Mouse (Mus musculus) heart, embryonic 12.5 days (tissue): ENCODE measurements around the gene Gpd1. TPM values are rescaled to one million over a fixed set of nuclear protein-coding genes. Genes with fewer than 3 reads are reported as not detected.
A peak's percentile ranks its signal among the peaks of the same experiment; 100 is the strongest.

Source experiments
- ATAC-seq: fragments of 200-750 bp; cut with Nextera tagmentation; 2 replicates; pipeline ENCODE4 v1.8.0; 2017; ENCODE audit warnings: moderate TSS enrichment, moderate library complexity; ENCODE audit not compliant: insufficient number of reproducible peaks, low FRiP score
- H3K27ac ChIP-seq: fragments of 300-500 bp; sonication (generic); 2 replicates; pipeline ENCODE4 v1.5.1; 2016; ENCODE audit warnings: mild to moderate bottlenecking, moderate library complexity; ENCODE audit not compliant: poor library complexity, severe bottlenecking
- H3K27me3 ChIP-seq: fragments of 300-500 bp; sonication (generic); replicated peaks from 2 replicates; pipeline ENCODE4 v1.6.1; 2016; ENCODE audit warnings: mild to moderate bottlenecking, moderate library complexity
- H3K36me3 ChIP-seq: fragments of 300-500 bp; sonication (generic); 2 replicates; pipeline ENCODE4 v1.6.1; 2016; ENCODE audit warnings: mild to moderate bottlenecking, moderate library complexity
- H3K4me1 ChIP-seq: fragments of 300-500 bp; sonication (generic); replicated peaks from 2 replicates; pipeline ENCODE4 v1.6.1; 2016; ENCODE audit warnings: mild to moderate bottlenecking
- H3K4me2 ChIP-seq: fragments of 300-500 bp; sonication (generic); 2 replicates; pipeline ENCODE4 v1.6.1; 2016; ENCODE audit warnings: mild to moderate bottlenecking, moderate library complexity
- H3K4me3 ChIP-seq: fragments of 300-500 bp; sonication (generic); 2 replicates; pipeline ENCODE4 v1.5.1; 2016; ENCODE audit warnings: mild to moderate bottlenecking
- H3K9ac ChIP-seq: fragments of 300-500 bp; sonication (generic); 2 replicates; pipeline ENCODE4 v1.6.1; 2016; ENCODE audit warnings: mild to moderate bottlenecking, moderate library complexity
- H3K9me3 ChIP-seq: fragments of 300-500 bp; sonication (generic); replicated peaks from 2 replicates; pipeline ENCODE4 v1.6.1; 2016; ENCODE audit warnings: mild to moderate bottlenecking, moderate library complexity
- WGBS: fragments of 180-500 bp; shearing (Covaris S2); methylation state at CpG from one replicate; pipeline ENCODE4 v1.1.7; 2016; 5-methylcytosine and 5-hydroxymethylcytosine counted together
- polyA plus RNA-seq: library from polyadenylated mRNA; unstranded; fragments of >200 nt; fragmentation: Nextera tagmentation; extraction: Ambion mirVana; gene quantifications from 2 replicates; pipeline ENCODE4 v1.2.1, GENCODE M21; 2016

Gpd1 gene
- polyA plus RNA-seq, 1 experiment from 2014 or later: 0.77 TPM

DNA sequence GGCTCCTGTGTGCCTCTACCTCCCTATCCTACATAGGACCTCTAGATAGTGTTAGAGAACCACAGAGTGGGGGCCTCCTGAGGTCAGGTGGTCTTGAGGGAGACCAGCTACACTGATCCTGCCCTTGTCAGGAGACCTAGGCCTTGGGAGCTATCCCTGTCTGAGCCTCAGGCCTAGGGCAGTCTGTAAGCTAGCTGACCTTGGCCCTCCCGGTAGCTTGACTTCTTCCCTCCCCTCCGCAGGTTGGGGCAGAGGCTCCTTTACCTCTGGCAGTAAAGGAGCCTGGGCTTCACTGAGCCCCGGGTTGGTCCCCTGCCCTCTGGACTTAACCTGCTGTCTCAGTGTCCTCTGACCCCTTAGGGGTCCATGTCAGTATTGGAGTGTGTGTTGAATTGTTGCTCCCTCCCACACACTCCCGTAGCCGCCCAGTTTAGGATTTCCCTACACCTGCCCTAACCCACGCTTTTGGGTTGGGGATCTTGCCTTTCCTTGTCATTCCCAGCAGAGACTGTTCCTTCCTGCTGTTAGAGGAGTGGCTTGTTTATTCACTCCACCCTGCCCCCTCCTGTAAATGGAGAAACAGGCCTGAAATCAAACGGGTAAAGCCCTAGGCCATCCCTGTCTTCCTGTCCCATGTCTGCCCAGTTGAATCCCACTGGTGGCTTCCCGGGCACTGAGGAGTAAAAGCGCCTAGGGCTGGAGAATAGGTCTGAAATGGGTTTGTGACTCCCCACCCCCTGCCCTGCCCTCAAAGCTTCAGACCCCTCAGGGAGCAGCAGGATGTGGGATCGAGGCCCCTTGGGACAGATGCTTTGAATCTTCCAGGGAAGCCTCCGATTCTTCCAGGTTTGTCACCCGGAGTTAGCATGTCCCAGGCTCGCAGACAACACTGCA is 4.4 kb upstream of the Gpd1 start:
- H3K9ac ChIP-seq: peak overlapping the region; percentile 10
- no peak overlapping the region for H3K4me3 ChIP-seq
- H3K4me1 ChIP-seq: peaks cover 53% of the 10 kb centered on the region
- no peak overlapping the region for H3K4me2 ChIP-seq
- peaks cover 71% of the 10 kb centered on the region for H3K36me3 ChIP-seq
- H3K27me3 ChIP-seq: no peaks in the 10 kb centered on the region
- peak overlapping the region; percentile 85 for H3K27ac ChIP-seq
- H3K9me3 ChIP-seq: no peaks in the 10 kb centered on the region
- ATAC-seq: no peak
- 71% methylated on average over 13 of the region's 13 CpGs for WGBS

GRCm38 (mm10) chr15:99713569-99713968 is 3.7 kb upstream of the Gpd1 start:
- H3K4me1 ChIP-seq: peaks cover 53% of the 10 kb centered on the region
- no peaks in the 10 kb centered on the region for H3K27me3 ChIP-seq
- 57% methylated on average over 3 of the region's 3 CpGs for WGBS
- H3K9me3 ChIP-seq: no peaks in the 10 kb centered on the region
- no peak overlapping the region for H3K4me2 ChIP-seq
- peak overlapping the region; percentile 85 for H3K27ac ChIP-seq
- H3K36me3 ChIP-seq: peaks cover 71% of the 10 kb centered on the region
- H3K4me3 ChIP-seq: no peak overlapping the region
- ATAC-seq: peak; percentile 9; the same call in 1 of the 2 replicates
- H3K9ac ChIP-seq: peak overlapping the region; percentile 53

DNA sequence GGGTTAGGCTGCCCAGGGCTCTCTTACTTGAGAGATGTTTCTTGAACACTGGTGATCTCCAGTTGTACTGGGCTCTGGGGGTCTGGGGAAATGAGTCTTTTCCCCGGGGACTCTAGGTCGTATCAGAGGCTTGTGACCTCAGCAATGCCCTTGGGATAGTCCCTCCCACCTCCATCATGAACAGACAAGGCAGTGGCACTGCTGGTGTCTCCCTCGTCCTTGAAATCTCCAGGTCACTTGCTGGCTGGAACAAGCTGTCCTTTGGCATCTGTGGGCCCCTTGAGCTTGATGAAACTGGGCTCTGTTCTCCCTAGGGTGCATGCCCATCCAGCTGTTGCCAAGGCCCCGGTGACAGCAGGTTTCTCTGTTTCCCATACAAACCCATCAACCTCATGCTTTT is 3.1 kb upstream of the Gpd1 start:
- no peak for ATAC-seq
- Histone ChIP-seq H3K36me3 (peaks cover 71% of the 10 kb centered on the region), H3K4me3 (no peak overlapping the region), H3K4me1 (peaks cover 53% of the 10 kb centered on the region), H3K27me3 (no peaks in the 10 kb centered on the region), H3K4me2 (no peak overlapping the region), H3K27ac (peak overlapping the region; percentile 85), H3K9me3 (no peaks in the 10 kb centered on the region), H3K9ac (peak overlapping the region; percentile 53)
- WGBS: 48% methylated on average over 4 of the region's 4 CpGs

DNA sequence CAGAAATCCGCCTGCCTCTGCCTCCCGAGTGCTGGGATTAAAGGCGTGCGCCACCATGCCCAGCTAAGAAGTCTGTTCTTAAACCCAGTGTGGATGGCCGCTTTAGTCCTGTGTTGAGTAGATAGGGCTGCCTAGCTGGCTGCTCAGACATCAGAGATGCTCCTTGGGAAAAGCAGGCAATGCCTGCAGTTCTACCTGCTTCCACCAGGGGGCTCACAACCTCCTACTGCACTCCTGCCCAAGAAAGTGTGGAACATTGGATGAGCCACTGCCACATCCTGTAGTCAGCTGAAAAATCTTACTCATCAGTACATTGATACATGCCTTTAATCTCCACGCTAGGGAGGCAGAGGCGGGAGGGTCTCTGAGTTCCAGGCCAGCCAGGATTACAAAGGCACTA is 2.5 kb upstream of the Gpd1 start:
- Histone ChIP-seq H3K4me1 (peaks cover 53% of the 10 kb centered on the region), H3K9ac (no peak overlapping the region), H3K27ac (0 out of 2 replicates have a peak overlapping the region, but pooled peaks have one; percentile 7), H3K9me3 (no peaks in the 10 kb centered on the region), H3K27me3 (no peaks in the 10 kb centered on the region), H3K36me3 (peaks cover 67% of the 10 kb centered on the region), H3K4me3 (no peak overlapping the region), H3K4me2 (no peak overlapping the region)
- 36% methylated on average over 7 of the region's 7 CpGs for WGBS
- no peak for ATAC-seq

DNA sequence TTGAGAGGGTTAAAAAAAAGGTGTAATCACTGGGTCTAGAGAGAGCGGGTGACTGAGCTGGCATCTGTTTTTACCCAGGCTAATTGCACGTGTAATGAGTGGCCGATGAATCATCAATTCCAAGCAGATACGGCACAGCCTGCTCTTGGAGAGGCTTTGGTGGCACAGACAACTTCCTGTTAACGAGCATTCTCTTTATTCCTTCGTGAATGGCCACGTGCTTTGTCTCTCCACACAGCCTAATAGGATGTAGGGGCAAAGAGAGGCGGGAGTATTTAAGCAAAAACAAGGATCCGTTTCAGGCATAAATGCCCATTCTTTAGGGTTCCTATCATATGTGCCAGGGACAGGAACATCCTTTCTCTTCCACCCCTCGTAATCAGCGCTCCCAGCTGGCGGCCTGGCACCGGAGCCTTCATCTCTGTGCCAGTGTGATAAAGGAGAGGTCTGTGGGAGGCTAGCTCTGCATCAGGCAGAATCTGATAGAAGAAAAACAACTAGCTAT is 1.9 kb upstream of the Gpd1 start:
- ATAC-seq: no peak
- H3K27ac ChIP-seq: 0 out of 2 replicates have a peak overlapping the region, but pooled peaks have one; percentile 7
- WGBS: 73% methylated on average over 13 of the region's 13 CpGs
- H3K27me3 ChIP-seq: no peaks in the 10 kb centered on the region
- no peaks in the 10 kb centered on the region for H3K9me3 ChIP-seq
- peaks cover 64% of the 10 kb centered on the region for H3K36me3 ChIP-seq
- H3K9ac ChIP-seq: 0 out of 2 replicates have a peak overlapping the region, but pooled peaks have one; percentile 38
- H3K4me2 ChIP-seq: no peak overlapping the region
- H3K4me3 ChIP-seq: no peak overlapping the region
- peaks cover 51% of the 10 kb centered on the region for H3K4me1 ChIP-seq

DNA sequence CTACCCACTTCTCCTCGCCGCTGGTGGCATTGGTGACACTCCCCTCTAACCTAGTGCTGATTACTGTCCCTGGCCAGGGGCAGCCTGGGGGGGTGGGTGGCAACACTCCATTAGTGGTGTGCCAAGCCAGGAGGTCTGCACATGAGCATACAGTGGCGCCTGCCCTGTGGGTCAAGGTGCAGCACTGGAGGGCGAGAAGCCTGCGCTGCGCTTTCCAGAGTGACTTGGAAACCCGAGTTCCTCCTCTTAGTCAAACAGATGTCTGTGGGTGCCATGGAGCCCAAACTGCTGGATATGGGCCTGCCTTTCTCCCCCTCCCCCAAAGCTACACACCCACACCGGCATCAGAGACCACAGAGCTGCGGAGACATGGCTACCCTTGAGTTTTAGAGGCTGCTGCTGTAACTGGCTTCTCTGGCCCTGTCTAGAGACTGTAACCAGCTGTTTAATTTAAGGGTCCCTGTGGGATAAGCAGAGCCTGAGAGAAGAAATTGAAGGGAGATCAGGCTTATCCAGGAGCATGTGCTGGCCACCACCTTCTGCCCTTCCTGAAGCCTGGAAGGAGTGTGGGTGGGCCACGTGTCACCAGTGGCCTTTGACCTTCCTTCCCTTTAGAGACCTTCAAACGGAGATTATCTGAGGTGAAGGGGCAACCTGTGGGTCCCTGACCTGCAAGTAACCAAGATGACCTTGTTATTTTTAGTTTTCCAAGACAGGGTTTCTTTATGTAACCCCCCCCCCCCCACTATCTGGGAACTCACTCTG is 1.2 kb upstream of the Gpd1 start:
- no peaks in the 10 kb centered on the region for H3K9me3 ChIP-seq
- no peak overlapping the region for H3K4me2 ChIP-seq
- no peak overlapping the region for H3K4me3 ChIP-seq
- H3K9ac ChIP-seq: 0 out of 2 replicates have a peak overlapping the region, but pooled peaks have one; percentile 38
- H3K36me3 ChIP-seq: peaks cover 61% of the 10 kb centered on the region
- no peak for ATAC-seq
- H3K27ac ChIP-seq: no peak overlapping the region; the same call in 1 of the 2 replicates
- no peaks in the 10 kb centered on the region for H3K27me3 ChIP-seq
- WGBS: 74% methylated on average over 11 of the region's 11 CpGs
- H3K4me1 ChIP-seq: peaks cover 50% of the 10 kb centered on the region

- Histone ChIP-seq H3K4me3 (no peak overlapping the region), H3K9me3 (no peaks in the 10 kb centered on the region), H3K4me1 (peaks cover 50% of the 10 kb centered on the region), H3K27me3 (no peaks in the 10 kb centered on the region), H3K9ac (no peak overlapping the region), H3K4me2 (no peak overlapping the region), H3K36me3 (peaks cover 58% of the 10 kb centered on the region), H3K27ac (no peak overlapping the region)
- 81% methylated on average over 12 of the region's 12 CpGs for WGBS
- ATAC-seq: no peak
These were observed 501 bp upstream of the Gpd1 start for GRCm38 (mm10) chr15:99716814-99717213.

DNA sequence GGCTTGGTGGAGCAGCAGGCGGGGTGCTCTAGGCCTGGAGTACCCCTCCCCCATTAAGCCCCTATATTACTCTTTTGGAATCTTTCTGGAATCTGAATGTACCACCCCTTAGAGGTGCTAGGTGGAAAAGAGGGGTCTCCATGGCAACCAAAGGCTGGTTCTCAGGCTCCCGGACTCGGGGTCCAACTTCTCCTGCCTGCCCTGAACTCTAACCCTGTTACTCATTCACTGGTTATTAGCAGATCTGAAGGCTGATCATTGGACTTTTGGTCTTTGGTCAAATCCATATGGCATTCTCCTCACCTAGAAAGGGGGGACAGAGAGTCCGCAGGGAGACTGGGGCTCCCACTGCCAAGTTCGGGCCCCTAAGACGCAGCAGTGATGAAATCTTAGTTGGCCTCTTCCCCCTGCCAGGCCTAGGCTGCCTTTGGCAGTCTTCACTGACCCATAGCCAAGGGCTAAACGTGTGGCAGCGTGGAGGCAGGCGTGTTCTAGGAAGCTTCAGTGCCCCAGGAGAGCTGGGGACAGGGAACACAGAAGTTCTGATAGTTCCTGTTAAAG is 1.2 kb downstream of the Gpd1 start:
- Histone ChIP-seq H3K27me3 (no peaks in the 10 kb centered on the region), H3K9ac (no peak overlapping the region), H3K9me3 (no peaks in the 10 kb centered on the region), H3K4me2 (no peak overlapping the region), H3K4me3 (no peak overlapping the region), H3K27ac (no peak overlapping the region), H3K36me3 (peaks cover 44% of the 10 kb centered on the region), H3K4me1 (peaks cover 50% of the 10 kb centered on the region)
- no peak for ATAC-seq
- 89% methylated on average over 9 of the region's 9 CpGs for WGBS

DNA sequence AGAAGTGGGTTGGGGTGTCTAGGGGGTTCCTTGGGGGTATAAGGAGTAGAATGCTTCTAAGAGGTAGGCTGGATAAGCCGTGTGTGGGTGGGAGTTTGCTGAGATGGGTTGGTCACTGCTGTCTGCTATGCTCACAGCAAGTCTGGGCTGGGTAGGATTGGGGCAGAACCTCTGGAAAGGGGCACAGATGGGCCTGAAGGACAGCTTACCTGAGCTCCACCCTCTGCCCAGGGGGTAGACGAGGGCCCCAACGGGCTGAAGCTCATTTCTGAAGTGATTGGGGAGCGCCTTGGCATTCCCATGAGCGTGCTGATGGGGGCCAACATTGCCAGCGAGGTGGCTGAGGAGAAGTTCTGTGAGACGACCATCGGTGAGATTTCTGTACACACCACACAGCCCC is 2.5 kb downstream of the Gpd1 start:
- ATAC-seq: no peak
- H3K4me2 ChIP-seq: no peak overlapping the region
- H3K9me3 ChIP-seq: no peaks in the 10 kb centered on the region
- no peak overlapping the region for H3K27ac ChIP-seq
- H3K27me3 ChIP-seq: no peaks in the 10 kb centered on the region
- peaks cover 36% of the 10 kb centered on the region for H3K36me3 ChIP-seq
- no peak overlapping the region for H3K9ac ChIP-seq
- WGBS: 68% methylated on average over 8 of the region's 8 CpGs
- H3K4me1 ChIP-seq: peaks cover 51% of the 10 kb centered on the region
- H3K4me3 ChIP-seq: no peak overlapping the region

DNA sequence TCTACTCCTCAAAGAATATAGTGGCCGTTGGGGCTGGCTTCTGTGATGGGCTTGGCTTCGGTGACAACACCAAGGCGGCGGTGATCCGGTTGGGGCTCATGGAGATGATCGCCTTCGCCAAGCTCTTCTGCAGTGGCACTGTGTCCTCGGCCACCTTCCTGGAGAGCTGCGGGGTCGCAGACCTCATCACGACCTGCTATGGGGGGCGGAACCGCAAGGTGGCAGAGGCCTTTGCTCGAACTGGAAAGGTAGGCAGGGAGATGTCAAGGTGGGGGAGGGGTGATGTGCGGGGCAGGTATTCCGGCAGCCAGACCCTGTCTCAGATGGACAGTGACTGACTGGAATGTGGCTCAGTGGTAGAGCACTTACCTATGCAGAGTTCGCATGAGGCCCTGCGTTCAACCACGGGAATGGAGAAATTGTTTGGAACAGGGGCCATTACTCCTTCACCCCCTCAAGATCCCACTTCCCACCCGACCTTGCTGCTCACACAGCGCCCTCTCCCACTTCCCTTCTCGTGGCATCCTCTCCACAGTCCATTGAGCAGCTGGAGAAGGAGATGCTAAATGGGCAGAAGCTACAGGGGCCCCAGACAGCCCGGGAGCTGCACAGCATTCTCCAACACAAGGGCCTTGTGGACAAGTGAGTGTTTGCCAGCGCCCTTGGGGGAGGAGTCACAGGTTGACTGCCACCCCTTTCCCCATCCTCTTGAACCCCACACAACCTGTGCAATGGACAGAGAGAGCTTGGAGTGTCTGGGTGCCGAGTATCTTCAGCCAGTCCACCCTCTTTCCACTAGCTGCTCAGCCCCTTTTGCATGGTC is 4.8 kb downstream of the Gpd1 start:
- peak overlapping the region; percentile 2; the same call in 1 of the 2 replicates for H3K27ac ChIP-seq
- no peak overlapping the region for H3K4me3 ChIP-seq
- H3K4me2 ChIP-seq: no peak overlapping the region
- ATAC-seq: no peak
- no peaks in the 10 kb centered on the region for H3K9me3 ChIP-seq
- H3K4me1 ChIP-seq: peaks cover 41% of the 10 kb centered on the region
- no peak overlapping the region for H3K9ac ChIP-seq
- H3K27me3 ChIP-seq: no peaks in the 10 kb centered on the region
- H3K36me3 ChIP-seq: peaks cover 29% of the 10 kb centered on the region
- WGBS: 80% methylated on average over 25 of the region's 25 CpGs
